Mouse (Mus musculus): ENCODE data around the gene Zfp974. TPM values are rescaled to one million over a fixed set of nuclear protein-coding genes. Genes with fewer than 3 reads are reported as not detected.
"Not testable (repeated sequence)": the region's sequence is repeated elsewhere in the genome, so short reads cannot be mapped to it uniquely, and the experiment has no call there.

Zfp974 gene
- 1.1 TPM in 2 replicates for polyA plus RNA-seq (2015; fragmentation: Nextera tagmentation; extraction: Ambion mirVana)

DNA sequence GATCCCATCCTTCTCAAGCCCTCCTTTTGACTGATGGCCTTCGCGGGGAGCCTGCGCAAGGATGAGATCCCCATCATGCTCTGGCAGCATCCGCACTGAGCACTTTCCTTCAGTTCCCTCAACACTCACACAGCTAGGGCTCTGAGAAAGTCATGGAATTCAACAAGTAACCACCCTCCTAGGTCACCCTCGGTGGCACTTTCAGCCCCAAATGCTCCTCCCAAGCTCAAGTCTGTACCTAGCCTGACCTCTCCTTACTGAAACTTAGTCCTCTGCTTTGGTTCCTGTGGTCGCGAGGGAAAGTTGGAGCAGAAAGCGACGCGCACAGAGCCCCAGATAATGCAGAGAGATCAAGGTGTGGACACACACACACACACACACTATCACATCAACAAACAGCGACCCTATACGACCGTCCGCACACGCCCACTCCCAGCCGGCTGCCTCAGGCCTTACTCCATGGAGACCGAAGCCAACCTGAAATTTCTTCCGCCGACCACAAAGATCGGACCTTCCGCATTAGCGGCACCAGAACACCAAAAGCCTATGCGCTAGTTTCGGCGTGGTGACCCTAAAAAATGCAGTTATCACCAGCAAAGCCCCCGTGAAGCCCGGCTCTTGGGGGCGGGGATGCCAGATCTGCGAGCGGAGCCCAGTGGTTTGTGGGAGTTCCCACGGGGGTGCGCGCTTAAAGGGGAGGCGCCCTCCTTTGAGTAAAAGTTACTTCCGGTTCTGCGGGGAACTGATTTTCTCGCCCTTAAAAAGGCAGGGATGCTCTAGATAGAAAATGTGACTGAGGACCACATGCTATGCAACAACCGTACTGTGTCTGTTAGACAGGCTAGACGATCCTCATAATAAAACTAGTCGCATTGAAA, at the start of gene Zfp974:
TSS of gene Zfp974 (minus strand) at position 643 of the 878 bp plus-strand sequence.
- ATAC-seq (ENCODE audit: insufficient read depth), result peak; percentile 54; the same call in 1 of the 2 replicates
- WGBS (ENCODE audit: insufficient replicate concordance), result 6% methylated on average over 40 of the region's 40 CpGs
- peak within 1 kb of the TSS; percentile 62 for H3K4me3 ChIP-seq (replicated peaks)
- H3K27me3 ChIP-seq, result no peaks in the 10 kb centered on the region
- H3K27ac ChIP-seq (replicated peaks), result no peak within 1 kb of the TSS
- H3K4me2 ChIP-seq, result peak within 1 kb of the TSS; percentile 68
- peaks cover 5% of the 10 kb centered on the region for H3K4me1 ChIP-seq (replicated peaks)
- peak within 1 kb of the TSS; percentile 46; the same call in 1 of the 2 replicates for H3K9ac ChIP-seq
- no peaks in the 10 kb centered on the region for H3K9me3 ChIP-seq (replicated peaks)
- H3K36me3 ChIP-seq (replicated peaks), result no peaks in the 10 kb centered on the region

DNA sequence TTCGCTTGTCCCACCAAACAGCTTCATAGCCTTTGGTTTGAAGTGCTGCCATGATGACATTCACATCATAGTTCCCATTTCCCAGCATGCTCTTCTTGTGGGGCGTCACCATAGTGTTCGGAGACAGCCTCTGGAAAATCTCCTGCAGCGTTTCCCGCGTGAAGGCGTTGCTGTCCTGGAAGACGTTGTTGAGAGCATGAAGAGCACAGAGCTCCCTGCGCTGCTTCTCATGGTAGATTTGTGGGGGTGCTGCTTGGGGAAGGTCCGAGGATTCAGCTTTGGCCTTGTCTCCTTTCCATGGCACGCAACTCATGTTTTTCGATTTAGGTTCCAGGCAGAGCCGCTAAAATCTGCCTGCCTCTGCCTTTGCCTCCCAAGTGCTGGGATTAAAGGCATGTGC, 20.2 kb upstream of the Zfp974 start:
- not testable (repeated sequence) for H3K4me2 ChIP-seq; H3K27ac ChIP-seq (replicated peaks); H3K9ac ChIP-seq; H3K4me3 ChIP-seq (replicated peaks); H3K9me3 ChIP-seq (replicated peaks); H3K36me3 ChIP-seq (replicated peaks); ATAC-seq (ENCODE audit: insufficient read depth); H3K27me3 ChIP-seq; H3K4me1 ChIP-seq (replicated peaks)
- 82% methylated on average over 13 of the region's 13 CpGs for WGBS (ENCODE audit: insufficient replicate concordance)

DNA sequence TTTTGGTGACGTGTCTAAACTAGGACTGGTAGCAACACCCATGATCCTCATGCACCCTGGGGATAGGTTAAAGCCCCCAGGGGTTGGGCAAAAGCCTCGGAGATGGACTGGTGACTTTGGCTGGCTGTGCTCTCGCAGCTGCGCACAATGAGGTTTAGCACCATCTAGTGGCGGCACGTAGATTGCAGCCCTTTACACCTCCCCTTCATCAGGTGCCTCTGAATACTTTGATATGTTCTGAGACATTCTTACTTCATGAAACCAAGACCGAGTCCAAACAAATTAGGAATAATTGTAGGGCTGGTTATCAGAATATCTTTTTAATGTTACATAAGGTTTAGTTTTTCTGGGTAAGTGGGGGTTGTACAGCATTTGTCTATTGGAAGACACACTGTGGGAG, 12.6 kb upstream of the Zfp974 start:
- not testable (repeated sequence) for H3K4me1 ChIP-seq (replicated peaks); ATAC-seq (ENCODE audit: insufficient read depth); H3K9ac ChIP-seq; H3K27ac ChIP-seq (replicated peaks); H3K4me3 ChIP-seq (replicated peaks); H3K27me3 ChIP-seq; H3K36me3 ChIP-seq (replicated peaks); H3K9me3 ChIP-seq (replicated peaks); H3K4me2 ChIP-seq
- 25% methylated on average over 6 of the region's 7 CpGs for WGBS (ENCODE audit: insufficient replicate concordance)

DNA sequence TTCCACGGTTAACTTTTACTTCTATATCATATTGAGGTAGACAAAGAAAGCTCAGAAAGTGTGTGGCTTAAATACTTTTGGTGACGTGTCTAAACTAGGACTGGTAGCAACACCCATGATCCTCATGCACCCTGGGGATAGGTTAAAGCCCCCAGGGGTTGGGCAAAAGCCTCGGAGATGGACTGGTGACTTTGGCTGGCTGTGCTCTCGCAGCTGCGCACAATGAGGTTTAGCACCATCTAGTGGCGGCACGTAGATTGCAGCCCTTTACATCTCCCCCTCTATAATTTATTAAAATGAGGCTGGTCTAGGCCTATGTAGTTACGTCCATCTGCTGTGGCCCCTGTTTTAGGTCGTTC, 4.5 kb upstream of the Zfp974 start:
- peak overlapping the region; percentile 45 for H3K4me2 ChIP-seq
- not testable (repeated sequence) for H3K9me3 ChIP-seq (replicated peaks); ATAC-seq (ENCODE audit: insufficient read depth); H3K27ac ChIP-seq (replicated peaks); H3K27me3 ChIP-seq; H3K9ac ChIP-seq; H3K4me3 ChIP-seq (replicated peaks); H3K36me3 ChIP-seq (replicated peaks); H3K4me1 ChIP-seq (replicated peaks)
- WGBS (ENCODE audit: insufficient replicate concordance), result 7% methylated on average over 1 of the region's 9 CpGs

DNA sequence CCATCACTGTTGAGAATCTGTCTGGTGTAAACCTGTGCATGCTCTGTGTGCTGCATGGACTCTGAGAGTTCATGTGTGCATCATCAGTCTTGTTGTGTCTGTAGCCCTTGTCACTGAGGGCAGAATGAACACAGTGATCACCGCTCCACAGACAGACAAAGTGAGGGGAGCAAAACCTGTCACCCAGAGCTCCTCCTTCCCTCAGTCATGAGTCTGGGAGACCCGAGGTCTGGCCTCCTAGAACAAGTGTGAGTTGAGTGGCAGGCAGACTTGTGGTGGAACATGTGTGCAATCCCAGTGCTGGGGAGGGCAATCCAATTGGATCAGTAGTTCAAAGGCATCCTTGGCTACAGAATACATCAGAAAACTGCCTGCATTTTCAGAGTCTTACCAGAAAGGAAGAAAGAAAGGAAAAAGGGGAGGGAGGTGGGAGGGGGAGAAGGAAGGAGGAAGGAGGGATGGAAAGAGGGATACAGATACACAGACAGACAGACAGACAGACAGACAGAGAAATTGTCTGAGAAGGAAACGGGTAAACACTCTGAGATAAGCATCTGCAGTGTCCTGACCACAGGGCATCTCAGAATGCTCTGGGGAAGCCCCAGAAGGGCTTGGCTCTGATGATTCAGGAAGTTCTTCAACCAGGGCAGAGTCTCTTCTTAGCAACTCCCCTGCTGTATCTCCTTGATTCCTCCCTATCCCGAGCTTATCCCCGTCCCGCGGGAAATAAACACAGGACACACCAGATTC, 4.0 kb upstream of the Zfp974 start:
- no peak for ATAC-seq (ENCODE audit: insufficient read depth)
- Histone ChIP-seq H3K4me1 (replicated peaks) (peaks cover 5% of the 10 kb centered on the region), H3K9ac (no peak overlapping the region), H3K4me3 (replicated peaks) (no peak overlapping the region), H3K4me2 (peak overlapping the region; percentile 45), H3K9me3 (replicated peaks) (no peaks in the 10 kb centered on the region), H3K27me3 (no peaks in the 10 kb centered on the region), H3K36me3 (replicated peaks) (no peaks in the 10 kb centered on the region), H3K27ac (replicated peaks) (no peak overlapping the region)
- WGBS (ENCODE audit: insufficient replicate concordance), result 14% methylated on average over 7 of the region's 7 CpGs

DNA sequence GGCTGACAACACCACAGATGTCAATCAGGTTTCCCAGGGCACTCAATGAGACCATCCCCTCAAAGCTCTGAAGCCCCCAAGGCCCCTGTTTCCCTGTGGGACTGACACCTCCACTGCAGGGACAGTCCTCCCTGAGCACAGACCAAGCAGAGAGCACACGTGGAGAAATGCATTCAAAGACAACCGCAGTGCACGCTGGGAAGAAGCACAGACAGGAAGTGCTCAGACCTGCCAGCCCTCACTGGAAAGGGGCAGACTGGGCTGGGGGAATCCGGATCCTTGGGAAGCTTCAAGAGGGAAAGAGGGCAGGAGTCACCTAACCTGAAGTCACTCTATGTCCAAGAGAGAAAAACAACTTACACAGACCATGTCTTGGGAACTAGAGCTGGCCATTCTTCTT, 2.2 kb downstream of the Zfp974 start:
- not testable (repeated sequence) for H3K9me3 ChIP-seq (replicated peaks); H3K9ac ChIP-seq; H3K4me1 ChIP-seq (replicated peaks); H3K27ac ChIP-seq (replicated peaks); H3K36me3 ChIP-seq (replicated peaks); H3K4me3 ChIP-seq (replicated peaks); ATAC-seq (ENCODE audit: insufficient read depth); H3K4me2 ChIP-seq; H3K27me3 ChIP-seq
- WGBS (ENCODE audit: insufficient replicate concordance), result 13% methylated on average over 4 of the region's 4 CpGs

DNA sequence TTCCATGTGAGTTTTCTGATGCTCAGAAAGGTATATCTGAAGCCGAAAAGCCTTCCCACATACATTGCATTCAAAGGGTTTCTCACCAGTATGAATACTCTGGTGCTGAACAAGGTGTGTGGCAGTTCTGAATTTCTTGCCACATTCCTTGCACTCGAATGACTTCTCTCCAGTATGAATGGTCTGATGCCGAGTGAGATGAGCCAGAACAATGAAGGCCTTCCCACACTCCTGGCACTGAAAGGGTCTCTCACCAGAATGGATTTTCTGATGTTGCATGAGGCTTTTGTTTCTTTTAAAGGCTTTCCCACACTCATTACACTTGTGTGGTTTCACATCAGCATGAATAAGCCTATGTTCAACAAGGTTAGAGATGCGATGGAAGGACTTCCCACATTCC, 18.3 kb downstream of the Zfp974 start:
- H3K4me3 ChIP-seq (replicated peaks); H3K27ac ChIP-seq (replicated peaks); H3K9ac ChIP-seq; H3K9me3 ChIP-seq (replicated peaks); H3K4me1 ChIP-seq (replicated peaks); ATAC-seq (ENCODE audit: insufficient read depth); H3K27me3 ChIP-seq; H3K36me3 ChIP-seq (replicated peaks); H3K4me2 ChIP-seq: not testable (repeated sequence)
- 73% methylated on average over 4 of the region's 4 CpGs for WGBS (ENCODE audit: insufficient replicate concordance)

DNA sequence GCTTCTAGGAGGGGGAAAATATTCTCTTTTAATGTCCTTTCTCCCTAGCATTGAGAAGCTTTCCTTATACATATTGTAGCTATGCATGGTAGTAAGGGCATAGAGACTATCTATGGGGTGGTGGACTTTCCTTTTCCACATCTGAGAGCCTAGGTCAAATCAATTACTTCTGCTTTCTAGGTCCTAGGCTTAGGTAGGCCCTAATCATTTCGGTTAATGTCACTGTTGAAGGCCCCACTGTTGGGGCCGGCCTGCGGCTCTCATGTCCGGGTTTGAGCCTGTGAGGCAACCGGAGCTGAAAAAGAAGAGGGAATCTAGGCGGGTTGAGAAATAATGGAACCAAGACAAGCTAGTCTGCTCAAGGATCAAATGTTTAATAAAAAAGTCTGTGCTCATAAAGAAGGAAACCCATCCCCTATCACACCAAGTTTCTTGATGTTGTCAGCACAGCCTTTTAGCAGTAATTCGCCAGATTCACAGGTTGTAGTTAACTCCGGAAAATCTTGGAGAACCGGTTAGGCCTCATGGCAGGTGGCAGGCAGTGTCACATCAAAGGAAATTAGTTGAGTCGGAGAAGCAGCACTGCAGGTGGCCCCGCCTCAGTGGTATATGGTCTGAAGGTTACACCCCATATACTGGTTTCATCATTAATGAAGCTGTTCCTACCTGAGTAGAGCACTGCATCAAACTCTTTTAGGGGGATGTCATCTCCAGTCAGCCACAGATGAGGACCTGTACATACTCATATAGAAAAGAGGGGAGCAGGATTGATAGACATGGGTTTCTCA, 24.0 kb downstream of the Zfp974 start:
- WGBS (ENCODE audit: insufficient replicate concordance), result 64% methylated on average over 11 of the region's 11 CpGs
- no peak overlapping the region for H3K27ac ChIP-seq (replicated peaks)

DNA sequence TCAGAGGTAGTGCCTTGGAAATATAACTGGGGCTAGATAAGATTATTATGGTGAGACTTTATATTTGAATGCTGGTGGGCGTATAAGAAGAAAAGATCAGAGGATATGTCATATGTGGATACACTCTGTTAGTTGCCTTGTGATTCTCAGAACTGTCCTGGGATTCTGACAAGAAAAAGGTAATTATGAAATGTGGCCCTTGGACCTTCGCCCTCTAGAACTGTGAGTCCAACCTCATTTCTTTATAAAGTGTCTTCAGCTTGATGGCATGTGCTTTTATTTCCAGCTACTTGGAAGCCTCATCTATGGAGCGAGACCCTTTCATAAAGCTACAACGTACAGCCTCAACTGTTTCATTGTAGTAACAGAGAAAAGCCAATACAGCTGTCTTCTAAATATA, 28.7 kb downstream of the Zfp974 start:
- Histone ChIP-seq H3K27ac (replicated peaks) (no peak overlapping the region), H3K9ac (no peak overlapping the region), H3K9me3 (replicated peaks) (no peaks in the 10 kb centered on the region), H3K4me1 (replicated peaks) (no peaks in the 10 kb centered on the region), H3K27me3 (no peaks in the 10 kb centered on the region), H3K36me3 (replicated peaks) (no peaks in the 10 kb centered on the region), H3K4me3 (replicated peaks) (no peak overlapping the region), H3K4me2 (no peak overlapping the region)
- ATAC-seq (ENCODE audit: insufficient read depth), result no peak
- WGBS (ENCODE audit: insufficient replicate concordance), result 62% methylated on average over 4 of the region's 4 CpGs

More for the DNA sequence above, 24.0 kb downstream of the Zfp974 start:
- Histone ChIP-seq H3K4me3 (replicated peaks) (no peak overlapping the region), H3K9ac (no peak overlapping the region), H3K27me3 (no peaks in the 10 kb centered on the region), H3K36me3 (replicated peaks) (no peaks in the 10 kb centered on the region), H3K9me3 (replicated peaks) (no peaks in the 10 kb centered on the region), H3K4me1 (replicated peaks) (no peaks in the 10 kb centered on the region), H3K4me2 (no peak overlapping the region)
- no peak for ATAC-seq (ENCODE audit: insufficient read depth)

DNA sequence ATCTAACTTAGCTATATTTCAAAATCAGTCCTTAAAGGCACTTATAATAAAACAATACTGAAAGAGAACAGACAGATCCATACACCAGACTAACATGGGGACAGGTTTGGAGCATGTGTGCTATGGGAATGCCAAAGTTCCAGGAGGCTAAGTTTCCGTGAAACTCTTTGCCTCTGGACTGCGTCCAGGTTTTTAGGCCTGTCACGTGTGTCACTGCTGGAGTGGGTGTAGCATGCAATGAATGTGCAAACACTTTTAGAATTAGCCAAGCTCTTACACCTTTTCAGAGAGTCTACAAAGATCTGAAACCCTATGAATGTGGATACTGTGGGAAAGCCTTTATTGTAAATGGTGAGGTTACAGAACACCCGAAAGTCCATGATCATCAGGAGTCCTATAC, 47.5 kb downstream of the Zfp974 start:
- Histone ChIP-seq H3K27me3 (no peaks in the 10 kb centered on the region), H3K4me2 (no peak overlapping the region), H3K27ac (replicated peaks) (no peak overlapping the region), H3K36me3 (replicated peaks) (peaks cover 50% of the 10 kb centered on the region), H3K9me3 (replicated peaks) (no peaks in the 10 kb centered on the region), H3K4me1 (replicated peaks) (no peaks in the 10 kb centered on the region), H3K9ac (no peak overlapping the region), H3K4me3 (replicated peaks) (no peak overlapping the region)
- 82% methylated on average over 4 of the region's 4 CpGs for WGBS (ENCODE audit: insufficient replicate concordance)
- ATAC-seq (ENCODE audit: insufficient read depth), result no peak

DNA sequence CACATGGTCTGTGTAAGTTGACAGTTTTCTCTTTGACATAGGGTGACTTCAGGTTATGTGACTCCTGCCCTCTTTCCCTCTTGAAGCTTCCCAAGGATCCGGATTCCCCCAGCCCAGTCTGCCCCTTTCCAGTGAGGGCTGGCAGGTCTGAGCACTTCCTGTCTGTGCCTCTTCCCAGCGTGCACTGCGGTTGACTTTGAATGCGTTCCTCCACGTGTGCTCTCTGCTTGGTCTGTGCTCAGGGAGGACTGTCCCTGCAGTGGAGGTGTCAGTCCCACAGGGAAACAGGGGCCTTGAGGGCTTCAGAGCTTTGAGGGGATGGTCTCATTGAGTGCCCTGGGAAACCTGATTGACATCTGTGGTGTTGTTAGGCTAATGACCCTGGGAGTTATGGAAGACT, 66.7 kb downstream of the Zfp974 start:
- H3K36me3 ChIP-seq (replicated peaks), result peaks cover 33% of the 10 kb centered on the region
- ATAC-seq (ENCODE audit: insufficient read depth); H3K9ac ChIP-seq; H3K4me3 ChIP-seq (replicated peaks); H3K27ac ChIP-seq (replicated peaks); H3K4me2 ChIP-seq; H3K9me3 ChIP-seq (replicated peaks); H3K27me3 ChIP-seq: not testable (repeated sequence)
- WGBS (ENCODE audit: insufficient replicate concordance), result 66% methylated on average over 5 of the region's 5 CpGs
- H3K4me1 ChIP-seq (replicated peaks), result peaks cover 24% of the 10 kb centered on the region

Measured in liver, embryonic 15.5 days (tissue).